Mouse (Mus musculus): Measurements from ENCODE around the gene Vpreb3. TPM values are rescaled to one million over a fixed set of nuclear protein-coding genes. Genes with fewer than 3 reads are reported as not detected.
A peak's percentile ranks its signal among the peaks of the same experiment; 100 is the strongest.

The Vpreb3 gene
- polyA plus RNA-seq, 1 experiment, result 2.3 TPM

DNA sequence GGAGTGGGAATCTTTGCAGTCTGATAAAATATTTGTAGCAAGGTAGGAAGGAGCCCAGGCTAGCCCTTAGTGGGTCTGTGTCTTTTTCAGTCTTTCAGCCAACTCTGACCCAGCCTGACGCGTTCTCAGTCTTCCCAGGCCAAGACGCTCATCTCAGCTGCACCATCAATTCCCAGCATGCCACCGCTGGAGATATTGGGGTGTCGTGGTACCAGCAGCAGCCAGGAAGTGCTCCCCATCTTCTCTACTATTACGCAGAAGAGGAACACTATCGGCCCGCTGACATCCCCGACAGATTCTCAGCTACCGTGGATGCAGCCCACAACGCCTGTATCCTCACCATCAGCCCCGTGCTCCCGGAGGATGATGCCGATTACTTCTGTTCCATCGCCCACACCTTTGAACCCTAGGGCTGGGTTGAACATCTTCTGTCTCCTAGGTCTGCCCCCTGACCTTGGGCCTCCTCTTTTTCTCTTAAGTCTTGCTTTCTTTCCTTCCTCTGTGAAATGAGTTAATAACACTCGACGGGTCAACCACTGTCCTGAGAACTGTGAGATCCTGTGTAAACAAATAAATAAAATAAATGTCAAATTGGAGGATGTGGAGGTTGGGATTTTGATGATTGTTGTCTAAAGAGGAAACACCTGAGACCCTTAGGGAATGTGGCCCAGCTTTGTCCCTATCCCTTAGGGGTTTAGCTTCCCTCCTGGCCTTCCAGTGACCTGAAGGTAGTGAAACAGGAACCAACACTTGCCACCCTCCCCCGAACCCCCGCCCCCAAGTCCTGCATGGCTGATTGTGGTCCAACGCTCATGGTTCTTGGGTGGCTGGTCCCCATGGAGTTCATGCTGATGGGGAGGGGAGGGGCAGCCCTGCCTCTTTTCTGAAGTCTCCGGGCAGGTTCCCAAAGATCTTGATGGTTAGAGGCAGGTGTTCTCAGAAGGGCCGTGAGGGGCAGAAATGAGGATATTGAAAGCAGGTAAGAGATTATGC, 6.5 kb downstream of the Vpreb3 start:
- Histone ChIP-seq H3K4me1 (ENCODE audit: control insufficient read depth, insufficient read depth, low read length) (peaks cover 20% of the 10 kb centered on the region), H3K27me3 (ENCODE audit: control insufficient read depth, insufficient read depth, low read length) (no peaks in the 10 kb centered on the region), H3K4me3 (ENCODE audit: control insufficient read depth, low read depth, low read length) (no peak overlapping the region), H3K27ac (ENCODE audit: control insufficient read depth, insufficient read depth, low read depth, low read length) (no peak overlapping the region), H3K36me3 (ENCODE audit: control insufficient read depth, insufficient read depth, low read length) (no peaks in the 10 kb centered on the region)
- no peak for TF ChIP-seq CTCF (IDR thresholded peaks at IDR 0.05; ENCODE audit: control insufficient read depth, insufficient read depth, insufficient replicate concordance, low read depth, low read length)
- TF ChIP-seq POLR2A (IDR thresholded peaks at IDR 0.05; ENCODE audit: control insufficient read depth, low read depth, low read length), result no peak

DNA sequence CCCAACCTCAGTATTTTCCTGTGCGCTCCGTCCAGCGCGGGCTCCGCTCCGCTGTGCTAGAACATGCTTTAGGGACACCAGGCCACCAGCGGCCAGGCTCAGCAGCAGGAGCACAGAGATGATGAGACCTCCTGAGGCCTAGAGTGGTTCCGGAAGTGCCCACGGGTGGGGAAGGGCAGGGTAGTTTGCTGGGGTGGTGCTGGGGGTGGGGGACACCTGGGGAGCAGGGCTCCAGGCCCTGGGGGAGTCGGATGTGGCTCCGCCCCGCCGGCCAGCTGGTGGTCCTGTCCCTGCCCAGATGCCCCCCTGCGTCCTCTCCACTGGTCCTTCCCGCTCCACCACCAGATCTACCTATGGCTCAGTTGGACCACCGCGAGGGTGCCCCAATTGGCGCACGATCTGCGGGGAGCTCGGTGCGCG, 7.9 kb downstream of the Vpreb3 start:
- H3K4me1 ChIP-seq (ENCODE audit: control insufficient read depth, insufficient read depth, low read length), result peaks cover 24% of the 10 kb centered on the region
- no peaks in the 10 kb centered on the region for H3K27me3 ChIP-seq (ENCODE audit: control insufficient read depth, insufficient read depth, low read length)
- peak overlapping the region; percentile 62 for H3K27ac ChIP-seq (ENCODE audit: control insufficient read depth, insufficient read depth, low read depth, low read length)
- peak overlapping the region; percentile 76 for H3K4me3 ChIP-seq (ENCODE audit: control insufficient read depth, low read depth, low read length)
- H3K36me3 ChIP-seq (ENCODE audit: control insufficient read depth, insufficient read depth, low read length), result no peaks in the 10 kb centered on the region
- no peak for TF ChIP-seq POLR2A (IDR thresholded peaks at IDR 0.05; ENCODE audit: control insufficient read depth, low read depth, low read length)

DNA sequence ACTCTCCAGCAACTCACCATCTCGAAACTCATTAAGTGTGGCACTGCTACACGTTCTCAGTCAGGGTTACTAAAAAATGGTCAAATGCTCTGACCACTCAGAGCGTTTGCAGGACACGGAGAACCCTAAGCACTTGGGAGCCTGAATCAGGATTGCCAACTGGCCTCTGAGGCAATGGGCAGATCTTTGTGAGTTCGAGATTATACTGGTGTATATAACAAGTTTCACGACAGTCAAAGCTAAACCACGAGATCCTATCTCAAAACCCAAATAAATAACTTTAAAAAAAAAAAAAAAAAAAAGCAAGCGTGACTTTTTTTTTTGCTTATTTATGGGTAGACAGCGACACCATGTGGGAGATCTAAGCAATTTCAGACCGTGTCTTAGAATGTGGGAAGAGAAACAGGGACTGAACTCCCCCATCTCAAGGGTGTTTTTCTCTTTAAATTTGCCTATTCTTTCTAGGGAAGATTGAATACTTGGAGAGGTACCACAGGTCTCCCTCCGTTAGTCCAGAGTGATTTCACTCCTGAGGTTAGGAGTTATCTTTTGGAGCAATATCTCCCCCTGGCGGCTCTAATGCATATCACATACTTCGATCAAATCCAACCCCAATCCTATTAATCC, 8.7 kb downstream of the Vpreb3 start:
- Histone ChIP-seq H3K27me3 (ENCODE audit: control insufficient read depth, insufficient read depth, low read length) (no peaks in the 10 kb centered on the region), H3K27ac (ENCODE audit: control insufficient read depth, insufficient read depth, low read depth, low read length) (no peak overlapping the region; the same call in 1 of the 2 replicates), H3K4me1 (ENCODE audit: control insufficient read depth, insufficient read depth, low read length) (peaks cover 24% of the 10 kb centered on the region), H3K4me3 (ENCODE audit: control insufficient read depth, low read depth, low read length) (peak overlapping the region; percentile 46), H3K36me3 (ENCODE audit: control insufficient read depth, insufficient read depth, low read length) (no peaks in the 10 kb centered on the region)
- TF ChIP-seq CTCF (IDR thresholded peaks at IDR 0.05; ENCODE audit: control insufficient read depth, insufficient read depth, insufficient replicate concordance, low read depth, low read length), result peak; percentile 11; the same call in 1 of the 2 replicates
- no peak for TF ChIP-seq POLR2A (IDR thresholded peaks at IDR 0.05; ENCODE audit: control insufficient read depth, low read depth, low read length)

DNA sequence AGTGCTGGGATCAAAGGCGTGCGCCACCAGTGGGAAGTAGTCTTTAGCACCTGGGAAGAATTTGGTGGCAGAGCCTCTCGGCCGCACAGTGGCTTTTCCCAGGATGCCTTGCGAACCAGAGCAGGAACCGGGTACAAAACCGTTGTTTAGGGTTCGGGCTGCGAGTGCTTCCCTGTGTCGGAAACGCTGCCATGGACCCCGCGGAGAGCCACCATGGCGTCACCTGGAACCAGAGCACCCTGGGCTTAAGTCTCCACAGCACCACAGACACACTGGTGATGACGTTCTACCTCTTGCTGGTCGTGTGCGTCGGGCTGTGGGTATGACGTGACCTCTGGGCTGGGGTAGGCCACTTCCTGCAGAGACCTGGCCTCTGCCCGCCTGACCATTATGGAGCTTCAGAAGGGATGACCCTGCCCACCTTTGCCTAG, 11.5 kb downstream of the Vpreb3 start, which contains the start of gene Gm5134:
TSS of gene Gm5134 (plus strand) at position 134 of the 431 bp plus-strand sequence.
- no peaks in the 10 kb centered on the region for H3K36me3 ChIP-seq (ENCODE audit: control insufficient read depth, insufficient read depth, low read length)
- H3K4me1 ChIP-seq (ENCODE audit: control insufficient read depth, insufficient read depth, low read length), result peaks cover 24% of the 10 kb centered on the region
- H3K4me3 ChIP-seq (ENCODE audit: control insufficient read depth, low read depth, low read length), result peak within 1 kb of the TSS; percentile 88
- TF ChIP-seq CTCF (IDR thresholded peaks at IDR 0.05; ENCODE audit: control insufficient read depth, insufficient read depth, insufficient replicate concordance, low read depth, low read length) (no peak), POLR2A (IDR thresholded peaks at IDR 0.05; ENCODE audit: control insufficient read depth, low read depth, low read length) (peak; percentile 51; the same call in 1 of the 2 replicates)
- peak within 1 kb of the TSS; percentile 75 for H3K27ac ChIP-seq (ENCODE audit: control insufficient read depth, insufficient read depth, low read depth, low read length)
- no peaks in the 10 kb centered on the region for H3K27me3 ChIP-seq (ENCODE audit: control insufficient read depth, insufficient read depth, low read length)

DNA sequence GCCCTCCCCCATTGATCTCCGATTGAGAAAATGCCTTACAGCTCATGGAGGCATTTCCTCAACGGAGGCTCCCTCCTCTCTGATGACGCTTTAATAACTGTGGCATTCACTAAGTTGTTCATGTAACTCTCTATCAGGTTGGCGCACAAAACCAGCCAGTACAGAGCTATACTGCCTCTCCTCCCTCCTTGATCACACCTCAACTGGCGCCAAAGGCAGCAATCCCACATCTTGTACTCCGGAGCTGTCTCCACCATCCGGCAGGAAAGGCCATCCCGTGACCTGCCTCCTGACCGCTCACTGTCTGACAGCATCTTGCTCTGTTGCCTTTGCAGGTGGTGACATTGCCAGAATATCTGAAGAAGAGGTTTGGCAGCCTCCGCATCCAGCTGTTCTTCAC, 31.0 kb downstream of the Vpreb3 start:
- no peaks in the 10 kb centered on the region; the same call in 1 of the 2 replicates for H3K36me3 ChIP-seq (ENCODE audit: control insufficient read depth, insufficient read depth, low read length)
- no peaks in the 10 kb centered on the region for H3K27me3 ChIP-seq (ENCODE audit: control insufficient read depth, insufficient read depth, low read length)
- no peak for TF ChIP-seq CTCF (IDR thresholded peaks at IDR 0.05; ENCODE audit: control insufficient read depth, insufficient read depth, insufficient replicate concordance, low read depth, low read length)
- no peak for TF ChIP-seq POLR2A (IDR thresholded peaks at IDR 0.05; ENCODE audit: control insufficient read depth, low read depth, low read length)
- H3K4me3 ChIP-seq (ENCODE audit: control insufficient read depth, low read depth, low read length), result no peak overlapping the region
- H3K27ac ChIP-seq (ENCODE audit: control insufficient read depth, insufficient read depth, low read depth, low read length), result no peak overlapping the region
- no peaks in the 10 kb centered on the region; the same call in 1 of the 2 replicates for H3K4me1 ChIP-seq (ENCODE audit: control insufficient read depth, insufficient read depth, low read length)

GRCm38 (mm10) chr10:75975216-75975615, 32.4 kb downstream of the Vpreb3 start:
- Histone ChIP-seq H3K36me3 (ENCODE audit: control insufficient read depth, insufficient read depth, low read length) (no peaks in the 10 kb centered on the region; the same call in 1 of the 2 replicates), H3K27ac (ENCODE audit: control insufficient read depth, insufficient read depth, low read depth, low read length) (no peak overlapping the region), H3K4me3 (ENCODE audit: control insufficient read depth, low read depth, low read length) (no peak overlapping the region), H3K27me3 (ENCODE audit: control insufficient read depth, insufficient read depth, low read length) (no peaks in the 10 kb centered on the region), H3K4me1 (ENCODE audit: control insufficient read depth, insufficient read depth, low read length) (no peaks in the 10 kb centered on the region)
- no peak for TF ChIP-seq POLR2A (IDR thresholded peaks at IDR 0.05; ENCODE audit: control insufficient read depth, low read depth, low read length)
- no peak for TF ChIP-seq CTCF (IDR thresholded peaks at IDR 0.05; ENCODE audit: control insufficient read depth, insufficient read depth, insufficient replicate concordance, low read depth, low read length)

Measured in testis, adult 2 months (tissue).